Mouse (Mus musculus) kidney, postnatal 0 days (tissue): ENCODE measurements at regions not wholly inside any gene's neighbourhood (a gene's known extent, or its start where the extent isn't known, plus 50 kb on each side); places are given as distances from the start of the nearest gene placed in this dataset.

Experiments
- ATAC-seq: fragments of 200-750 bp; cut with Nextera tagmentation; replicated peaks from 2 replicates; pipeline ENCODE4 v1.8.0; 2017; ENCODE audit warnings: low read depth, moderate number of reproducible peaks, moderate TSS enrichment, moderate library complexity; ENCODE audit not compliant: low FRiP score
- DNase-seq: peaks from one replicate; pipeline ENCODE4 v3.0.0-alpha.2; 2016; ENCODE audit warnings: low spot score
- H3K27ac ChIP-seq: fragments of 300-500 bp; sonication (generic); 2 replicates; pipeline ENCODE4 v1.5.1; 2014; ENCODE audit warnings: mild to moderate bottlenecking
- H3K27me3 ChIP-seq: fragments of 300-500 bp; sonication (generic); 2 replicates; pipeline ENCODE4 v1.6.1; 2014; ENCODE audit warnings: low read length, mixed read lengths; ENCODE audit not compliant: insufficient read depth
- H3K36me3 ChIP-seq: fragments of 300-500 bp; sonication (generic); 2 replicates; pipeline ENCODE4 v1.6.1; 2014; ENCODE audit warnings: low read length, mixed read lengths; ENCODE audit not compliant: insufficient read depth
- H3K4me1 ChIP-seq: fragments of 300-500 bp; sonication (generic); replicated peaks from 2 replicates; pipeline ENCODE4 v1.6.1; 2014; ENCODE audit warnings: antibody characterized with exemption, low read length, mixed read lengths; ENCODE audit not compliant: insufficient read depth
- H3K4me2 ChIP-seq: fragments of 300-500 bp; sonication (generic); 2 replicates; pipeline ENCODE4 v1.6.1; 2014; ENCODE audit warnings: mild to moderate bottlenecking, low read length, moderate library complexity, mixed read lengths
- H3K4me3 ChIP-seq: fragments of 300-500 bp; sonication (generic); replicated peaks from 2 replicates; pipeline ENCODE4 v1.5.1; 2014; ENCODE audit warnings: low read depth, low read length
- H3K9ac ChIP-seq: fragments of 300-500 bp; sonication (generic); 2 replicates; pipeline ENCODE4 v1.6.1; 2014; ENCODE audit warnings: low read depth, low read length
- H3K9me3 ChIP-seq: fragments of 300-500 bp; sonication (generic); replicated peaks from 2 replicates; pipeline ENCODE4 v1.6.1; 2016; ENCODE audit warnings: low read length, inconsistent platforms, mixed read lengths
- CTCF ChIP-seq: IDR thresholded peaks from 2 replicates; pipeline ENCODE4 v1.5.1; 2016; ENCODE audit warnings: antibody characterized with exemption, low read depth, mild to moderate bottlenecking, moderate library complexity
- WGBS: fragments of 180-500 bp; shearing (Covaris S2); extraction: QIAGEN DNeasy Blood & Tissue Kit; methylation state at CpG from one replicate; pipeline ENCODE4 v1.1.7; 2014; 5-methylcytosine and 5-hydroxymethylcytosine counted together

DNA sequence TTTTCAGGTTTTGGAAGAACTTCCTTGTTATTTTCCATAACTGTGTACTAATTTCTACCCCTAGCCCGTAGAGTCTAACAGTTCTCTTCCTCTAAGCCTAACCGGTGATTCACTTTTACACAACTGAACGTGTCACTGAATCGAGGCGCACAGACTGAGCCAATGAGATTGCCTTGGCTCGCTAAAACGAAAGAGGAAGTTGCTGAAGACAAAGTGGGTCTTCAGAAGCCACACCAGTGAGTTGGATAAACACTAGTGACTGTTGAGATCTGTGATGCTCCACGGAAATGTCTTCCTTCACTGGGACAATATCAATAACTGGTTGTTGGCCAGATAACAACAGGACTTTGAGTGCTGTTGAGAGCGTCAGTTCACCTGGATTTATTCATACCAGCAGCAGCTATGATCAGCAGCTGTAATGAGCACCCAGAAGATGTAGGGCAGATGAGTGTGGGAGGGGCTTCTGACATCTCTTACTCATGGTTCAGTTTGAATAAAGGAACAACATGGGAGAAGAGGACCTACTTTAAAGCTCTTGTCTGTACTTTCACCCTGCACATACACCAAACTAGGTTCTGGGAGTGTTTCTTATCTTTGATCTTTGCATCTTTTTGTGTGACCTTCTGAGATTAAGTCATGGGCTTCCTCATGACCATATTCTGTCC, 75.3 kb upstream of the Igfbp7 start:
- no peak overlapping the region for H3K27ac ChIP-seq
- no peak for TF ChIP-seq CTCF
- H3K9me3 ChIP-seq = no peaks in the 10 kb centered on the region
- no peak overlapping the region for H3K4me3 ChIP-seq
- DNase-seq (no peak), ATAC-seq (no peak)
- H3K36me3 ChIP-seq = no peaks in the 10 kb centered on the region
- H3K4me1 ChIP-seq = 0 out of 2 replicates have a peak, but pooled peaks cover 2% of the 10 kb centered on the region
- no peaks in the 10 kb centered on the region for H3K27me3 ChIP-seq
- no peak overlapping the region for H3K9ac ChIP-seq
- H3K4me2 ChIP-seq = no peak overlapping the region
- WGBS = 91% methylated on average over 9 of the region's 9 CpGs

DNA sequence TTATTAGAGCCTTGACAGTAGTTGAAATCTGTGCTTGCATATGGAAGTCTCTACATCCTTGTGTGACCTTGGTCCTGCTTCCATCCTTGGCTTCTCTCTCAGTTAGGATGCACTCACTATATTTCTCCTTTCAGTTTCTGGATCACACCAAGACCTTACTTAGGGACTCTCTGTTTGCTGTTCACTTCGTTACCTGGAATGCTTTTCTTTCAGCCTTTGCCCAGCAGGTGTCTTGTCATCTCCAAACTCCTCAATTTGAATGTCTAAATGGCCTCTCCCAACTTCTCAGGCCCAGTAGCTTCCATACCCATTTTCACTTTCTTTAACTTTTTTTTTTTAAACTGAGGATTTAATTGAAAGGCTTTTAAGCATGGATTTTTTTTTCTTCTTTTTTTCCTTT, 74.0 kb upstream of the Igfbp7 start:
- 74% methylated on average over 1 of the region's 1 CpGs for WGBS
- Histone ChIP-seq H3K36me3 (no peaks in the 10 kb centered on the region), H3K27me3 (no peaks in the 10 kb centered on the region), H3K27ac (no peak overlapping the region), H3K9ac (no peak overlapping the region), H3K4me1 (no peaks in the 10 kb centered on the region), H3K4me2 (no peak overlapping the region), H3K4me3 (no peak overlapping the region), H3K9me3 (no peaks in the 10 kb centered on the region)
- TF ChIP-seq CTCF = no peak
- ATAC-seq (no peak), DNase-seq (no peak)

DNA sequence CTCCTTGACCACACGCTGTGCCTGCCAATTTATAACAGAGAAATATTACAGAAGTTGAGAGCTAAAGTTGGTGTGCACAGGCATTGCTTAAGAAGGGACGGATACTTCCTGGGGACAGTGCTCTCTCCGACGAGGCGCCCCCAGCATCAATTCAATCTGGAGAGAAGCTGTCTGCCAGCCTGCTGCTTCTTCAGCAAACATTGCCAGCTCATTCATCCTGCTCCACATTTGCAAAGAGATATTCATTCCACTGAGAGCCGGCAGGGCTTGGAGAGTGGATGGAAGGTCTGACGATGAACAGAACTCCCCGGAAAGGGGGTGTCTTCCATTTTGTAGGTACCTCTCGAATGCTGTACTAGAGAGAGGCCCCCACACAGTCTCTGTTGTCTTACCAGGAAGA, 70.0 kb upstream of the Igfbp7 start:
- WGBS = 79% methylated on average over 9 of the region's 9 CpGs
- no peaks in the 10 kb centered on the region for H3K36me3 ChIP-seq
- DNase-seq (no peak), ATAC-seq (no peak)
- no peak overlapping the region for H3K4me3 ChIP-seq
- no peaks in the 10 kb centered on the region for H3K4me1 ChIP-seq
- H3K27me3 ChIP-seq = no peaks in the 10 kb centered on the region
- no peak overlapping the region for H3K4me2 ChIP-seq
- H3K9ac ChIP-seq = no peak overlapping the region
- no peaks in the 10 kb centered on the region for H3K9me3 ChIP-seq
- H3K27ac ChIP-seq = no peak overlapping the region
- no peak for TF ChIP-seq CTCF

DNA sequence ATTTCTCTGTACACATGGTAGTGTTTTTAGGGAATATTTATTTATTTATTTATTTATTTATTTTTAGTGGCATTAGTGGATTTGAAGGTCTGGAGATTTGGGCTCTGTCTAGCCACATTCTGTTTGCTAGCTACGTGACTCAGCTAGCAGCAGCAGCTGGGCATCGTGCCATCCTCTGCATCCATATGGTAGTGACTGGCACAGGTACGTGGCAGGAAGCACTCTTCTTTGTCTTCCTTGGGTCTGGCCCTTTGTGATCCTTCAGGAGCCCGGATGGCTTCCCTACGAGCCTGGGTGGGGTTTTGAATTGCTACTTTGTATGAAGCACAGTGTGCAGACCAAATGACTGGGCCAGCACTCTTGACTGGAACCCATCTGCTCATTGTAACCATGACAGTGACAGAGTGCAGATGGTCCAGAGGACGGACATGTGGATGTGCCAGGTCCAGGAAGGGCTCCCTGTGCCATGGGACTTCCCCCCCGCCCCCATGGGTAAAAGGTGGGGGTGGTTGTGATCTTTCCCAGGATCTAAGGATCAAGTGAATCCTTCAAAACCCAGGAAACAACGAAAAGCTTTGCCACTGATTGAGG, 66.2 kb upstream of the Igfbp7 start:
- no peak overlapping the region for H3K4me2 ChIP-seq
- TF ChIP-seq CTCF = no peak
- H3K36me3 ChIP-seq = no peaks in the 10 kb centered on the region
- H3K9me3 ChIP-seq = no peaks in the 10 kb centered on the region
- DNase-seq (no peak), ATAC-seq (no peak)
- H3K4me3 ChIP-seq = no peak overlapping the region
- no peak overlapping the region for H3K9ac ChIP-seq
- H3K27me3 ChIP-seq = no peaks in the 10 kb centered on the region
- no peak overlapping the region for H3K27ac ChIP-seq
- no peaks in the 10 kb centered on the region for H3K4me1 ChIP-seq
- 77% methylated on average over 8 of the region's 8 CpGs for WGBS

DNA sequence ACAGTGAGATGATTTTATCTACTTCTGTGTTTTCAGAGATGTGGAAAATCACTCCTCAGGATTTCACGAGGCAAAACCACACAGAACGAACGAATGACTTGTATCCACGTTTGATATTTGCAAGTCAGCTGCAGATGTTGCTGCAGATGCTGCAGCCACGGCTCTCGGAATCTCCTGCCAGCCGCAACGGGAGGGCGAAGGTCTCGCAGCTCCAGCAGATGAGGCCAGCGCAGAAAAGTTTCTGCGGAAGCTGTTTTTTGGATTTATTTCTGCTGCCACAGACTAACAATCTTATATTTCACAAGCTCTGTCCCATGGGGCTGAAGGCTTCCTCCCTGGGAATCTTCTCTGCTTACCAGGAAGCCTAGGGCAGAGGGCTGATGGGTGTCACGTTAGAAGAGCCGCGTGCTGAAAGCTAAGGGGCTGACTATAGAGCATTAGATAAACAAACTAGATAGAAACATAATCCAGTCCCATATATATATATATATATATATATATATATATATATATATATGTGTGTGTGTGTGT, 61.5 kb upstream of the Igfbp7 start:
- no peak for TF ChIP-seq CTCF
- no peaks in the 10 kb centered on the region for H3K27me3 ChIP-seq
- no peak overlapping the region for H3K4me3 ChIP-seq
- no peaks in the 10 kb centered on the region for H3K9me3 ChIP-seq
- ATAC-seq (no peak), DNase-seq (peak; percentile 65)
- peak overlapping the region; percentile 16; the same call in 1 of the 2 replicates for H3K4me2 ChIP-seq
- H3K36me3 ChIP-seq = no peaks in the 10 kb centered on the region
- H3K27ac ChIP-seq = no peak overlapping the region
- no peaks in the 10 kb centered on the region for H3K4me1 ChIP-seq
- no peak overlapping the region for H3K9ac ChIP-seq
- 23% methylated on average over 15 of the region's 15 CpGs for WGBS

DNA sequence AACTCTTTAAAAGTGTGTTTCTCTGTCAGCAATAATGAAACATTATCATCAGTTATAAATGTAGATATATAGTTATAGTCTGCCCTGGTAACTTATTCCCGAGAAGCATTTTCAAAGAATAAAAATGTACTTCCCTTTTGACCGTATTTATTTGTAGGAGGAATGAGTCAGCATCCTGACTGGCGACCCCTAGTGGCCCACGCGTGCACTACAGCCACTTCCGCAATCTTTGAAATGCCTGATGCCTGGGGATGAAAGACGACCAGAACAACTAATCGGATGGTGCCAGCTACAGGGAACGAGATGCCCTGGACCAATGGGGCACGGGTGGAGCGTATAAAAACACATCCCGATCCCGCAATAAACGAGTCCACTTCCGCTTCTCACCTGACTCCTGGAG, 60.6 kb upstream of the Igfbp7 start:
- no peak overlapping the region for H3K9ac ChIP-seq
- H3K27me3 ChIP-seq = no peaks in the 10 kb centered on the region
- H3K4me1 ChIP-seq = no peaks in the 10 kb centered on the region
- H3K4me2 ChIP-seq = no peak overlapping the region
- peak; percentile 82 for TF ChIP-seq CTCF
- peak; percentile 47; the same call in 1 of the 2 replicates for ATAC-seq
- peak; percentile 64 for DNase-seq
- H3K36me3 ChIP-seq = no peaks in the 10 kb centered on the region
- no peak overlapping the region for H3K27ac ChIP-seq
- WGBS = 63% methylated on average over 15 of the region's 15 CpGs
- H3K4me3 ChIP-seq = no peak overlapping the region
- no peaks in the 10 kb centered on the region for H3K9me3 ChIP-seq
